In the genomic region with DNA sequence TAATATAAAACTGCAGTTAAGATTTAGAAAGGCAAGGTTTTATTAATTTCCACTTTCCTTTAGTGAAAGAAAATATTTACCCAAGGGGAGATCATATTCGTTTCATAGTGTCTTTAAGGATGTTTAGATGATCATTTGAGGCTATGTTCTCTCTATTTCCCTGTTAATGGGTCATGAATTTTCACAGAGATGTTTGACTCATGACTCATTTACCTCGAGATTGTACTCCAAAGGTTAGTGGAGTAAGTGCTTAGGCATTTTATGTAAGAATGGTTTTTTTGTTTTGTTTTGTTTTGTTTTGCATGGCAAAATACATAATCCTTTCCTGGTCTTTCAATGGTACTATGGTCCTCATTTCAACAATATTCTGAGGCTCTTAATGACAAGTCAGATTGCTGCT, we compare ENCODE assay signal across 25 mouse cellular contexts.
"Had no signal": no experiment of that assay in that cellular context is flagged by ENCODE, and none has a peak within 500 bp of the region (broad histone marks: within the 10 kb centered on the region; RNA-seq: fewer than 3 reads in every experiment).

No protein-coding gene starts in this region.

- H3K4me1 ChIP-seq: heart, embryonic 13.5 days; hindbrain, embryonic 13.5 days; hindbrain, embryonic 15.5 days; kidney, embryonic 15.5 days; limb, embryonic 10.5 days; liver, embryonic 12.5 days had no signal

- H3K27me3 ChIP-seq: heart, embryonic 13.5 days; heart, embryonic 15.5 days; hindbrain, embryonic 13.5 days; hindbrain, embryonic 15.5 days; kidney, embryonic 15.5 days; limb, embryonic 12.5 days; liver, embryonic 12.5 days had no signal

- H3K4me3 ChIP-seq: heart, adult 2 months; heart, embryonic 13.5 days; heart, embryonic 15.5 days; hindbrain, embryonic 13.5 days; hindbrain, embryonic 15.5 days; kidney, embryonic 15.5 days; limb, embryonic 10.5 days; limb, embryonic 12.5 days; liver, embryonic 12.5 days had no signal

- H3K27ac ChIP-seq: heart, adult 2 months; heart, embryonic 13.5 days; heart, embryonic 15.5 days; hindbrain, embryonic 13.5 days; hindbrain, embryonic 15.5 days; hindbrain, postnatal 0 days; kidney, embryonic 15.5 days; kidney, postnatal 0 days; limb, embryonic 10.5 days; limb, embryonic 12.5 days; liver, embryonic 12.5 days; liver, embryonic 14.5 days had no signal

- H3K36me3 ChIP-seq: heart, embryonic 13.5 days; heart, embryonic 15.5 days; hindbrain, embryonic 13.5 days; hindbrain, embryonic 15.5 days; kidney, embryonic 15.5 days; limb, embryonic 10.5 days; limb, embryonic 12.5 days; liver, embryonic 12.5 days had no signal

- DNase-seq: gastrocnemius, postnatal 14 days; gastrocnemius, postnatal 36 days; heart, adult 11 months; heart, adult 2 months; heart, postnatal 14 days; heart, postnatal 36 days; kidney, adult 11 months; kidney, adult 8-10 months; kidney, postnatal 25 days; layer of hippocampus, adult 9-11 months; layer of hippocampus, postnatal 36 days; liver; lung, adult 18-20 months had no signal

- ATAC-seq: hindbrain, postnatal 0 days; intestine, embryonic 16.5 days; liver, embryonic 12.5 days had no signal
